Comparison of ENCODE assay signal across 14 mouse cellular contexts in the genomic region with DNA sequence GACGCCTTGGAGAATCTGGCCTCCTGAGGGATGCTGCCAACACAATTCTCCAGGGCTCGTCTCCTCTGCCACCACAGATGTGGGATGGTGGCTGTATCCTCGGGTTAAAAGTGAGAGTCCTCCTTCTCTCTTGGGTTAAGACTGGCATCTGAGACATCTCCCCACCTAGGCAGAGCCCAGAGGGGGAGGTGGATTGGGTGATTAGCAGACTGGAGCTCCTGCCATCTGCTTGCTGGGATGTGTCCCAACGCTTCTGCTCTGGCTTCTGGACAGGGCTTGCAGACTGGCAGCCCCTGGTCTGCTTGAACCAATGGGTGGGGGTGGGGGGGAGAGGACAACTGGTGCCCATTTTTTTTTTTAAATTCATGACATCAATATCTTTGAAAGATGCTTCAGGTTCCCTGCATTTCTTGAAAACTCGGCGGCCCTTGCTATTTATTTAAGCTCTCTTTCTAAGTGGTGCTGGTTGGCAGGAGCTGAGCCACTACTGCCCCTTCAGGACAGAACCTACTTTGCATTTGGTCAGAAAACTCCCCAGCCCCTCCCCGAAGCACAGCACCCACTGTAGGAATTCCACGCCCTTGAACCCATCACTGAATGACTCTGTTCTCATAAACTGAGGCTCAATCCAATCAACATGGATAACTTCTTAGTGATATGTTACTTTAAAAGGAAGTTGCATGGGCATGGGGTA. TPM values are rescaled to one million over a fixed set of nuclear protein-coding genes. Genes with fewer than 3 reads are reported as not detected.
A peak's percentile ranks its signal among the peaks of the same experiment; 100 is the strongest.
DNase-seq lines count a peak whose midpoint lies in the region; ATAC-seq and TF ChIP-seq lines count a peak whose summit lies in the region.
"Had no signal": no experiment of that assay in that cellular context is flagged by ENCODE, and none has a peak within 500 bp of the region (broad histone marks: within the 10 kb centered on the region; RNA-seq: fewer than 3 reads in every experiment).

No protein-coding gene starts in this region.

- H3K4me3 ChIP-seq in hindbrain, postnatal 0 days (ENCODE audit: low read length): no peak overlapping the region
- H3K4me3 ChIP-seq in hindbrain, embryonic 13.5 days: no peak overlapping the region
- no peak overlapping the region for H3K4me3 ChIP-seq in E14TG2a.4 (replicated peaks; ENCODE audit: low read length)
- no peak overlapping the region for H3K4me3 ChIP-seq in heart, embryonic 15.5 days
- H3K4me3 ChIP-seq in embryonic facial prominence, embryonic 10.5 days: no peak overlapping the region
- H3K4me3 ChIP-seq: forebrain, embryonic 13.5 days; limb, embryonic 10.5 days; megakaryocyte, embryonic 14.5 days had no signal

- TF ChIP-seq CTCF in hindbrain, postnatal 0 days (IDR thresholded peaks at IDR 0.05; ENCODE audit: low read depth): peak; percentile 50
- 0 out of 2 replicates have a peak, but pooled peaks have one; percentile 7 for TF ChIP-seq CTCF in E14TG2a.4 (conservative IDR thresholded peaks at IDR 0.05; ENCODE audit: low read length)

- no peak overlapping the region for H3K4me2 ChIP-seq in hindbrain, postnatal 0 days (ENCODE audit: low read depth, low read length)
- no peak overlapping the region for H3K4me2 ChIP-seq in hindbrain, embryonic 13.5 days
- H3K4me2 ChIP-seq in heart, embryonic 15.5 days: no peak overlapping the region
- H3K4me2 ChIP-seq: forebrain, embryonic 13.5 days had no signal

- no peak overlapping the region for H3K9ac ChIP-seq in hindbrain, postnatal 0 days (replicated peaks; ENCODE audit: low read length)
- no peak overlapping the region for H3K9ac ChIP-seq in hindbrain, embryonic 13.5 days
- no peak overlapping the region for H3K9ac ChIP-seq in heart, embryonic 15.5 days
- H3K9ac ChIP-seq: forebrain, embryonic 13.5 days had no signal

- no peak overlapping the region for H3K27ac ChIP-seq in hindbrain, postnatal 0 days
- H3K27ac ChIP-seq in hindbrain, embryonic 13.5 days: no peak overlapping the region
- peak overlapping the region; percentile 97; the same call in 1 of the 2 replicates for H3K27ac ChIP-seq in heart, embryonic 15.5 days
- no peak overlapping the region for H3K27ac ChIP-seq in embryonic facial prominence, embryonic 10.5 days (replicated peaks)
- H3K27ac ChIP-seq: forebrain, embryonic 13.5 days; limb, embryonic 10.5 days had no signal

- WGBS in hindbrain, postnatal 0 days: 65% methylated on average over 8 of the region's 8 CpGs
- WGBS in hindbrain, embryonic 13.5 days: 77% methylated on average over 8 of the region's 8 CpGs
- 61% methylated on average over 8 of the region's 8 CpGs for WGBS in heart, embryonic 15.5 days
- WGBS in embryonic facial prominence, embryonic 10.5 days: 74% methylated on average over 8 of the region's 8 CpGs

- H3K4me1 ChIP-seq in hindbrain, postnatal 0 days (ENCODE audit: insufficient read depth, low read length): peaks cover 27% of the 10 kb centered on the region
- peaks cover 52% of the 10 kb centered on the region for H3K4me1 ChIP-seq in hindbrain, embryonic 13.5 days (replicated peaks)
- peaks cover 48% of the 10 kb centered on the region for H3K4me1 ChIP-seq in E14TG2a.4 (replicated peaks; ENCODE audit: low read depth, low read length)
- peaks cover 76% of the 10 kb centered on the region for H3K4me1 ChIP-seq in heart, embryonic 15.5 days (replicated peaks)
- H3K4me1 ChIP-seq in embryonic facial prominence, embryonic 10.5 days: peaks cover 25% of the 10 kb centered on the region
- H3K4me1 ChIP-seq: megakaryocyte, embryonic 14.5 days had no signal

- no peaks in the 10 kb centered on the region for H3K36me3 ChIP-seq in hindbrain, postnatal 0 days (ENCODE audit: insufficient read depth, low read length)
- no peaks in the 10 kb centered on the region for H3K36me3 ChIP-seq in hindbrain, embryonic 13.5 days
- no peaks in the 10 kb centered on the region for H3K36me3 ChIP-seq in E14TG2a.4 (ENCODE audit: insufficient read depth, low read length)
- no peaks in the 10 kb centered on the region for H3K36me3 ChIP-seq in heart, embryonic 15.5 days
- H3K36me3 ChIP-seq in embryonic facial prominence, embryonic 10.5 days (replicated peaks): no peaks in the 10 kb centered on the region
- H3K36me3 ChIP-seq: G1E; limb, embryonic 10.5 days had no signal

- H3K9me3 ChIP-seq in hindbrain, postnatal 0 days (ENCODE audit: low read length): no peaks in the 10 kb centered on the region
- H3K9me3 ChIP-seq in hindbrain, embryonic 13.5 days: no peaks in the 10 kb centered on the region
- peaks cover 27% of the 10 kb centered on the region for H3K9me3 ChIP-seq in E14TG2a.4 (ENCODE audit: low read length)
- H3K9me3 ChIP-seq in heart, embryonic 15.5 days (replicated peaks): no peaks in the 10 kb centered on the region
- H3K9me3 ChIP-seq in embryonic facial prominence, embryonic 10.5 days: no peaks in the 10 kb centered on the region
- H3K9me3 ChIP-seq: forebrain, embryonic 13.5 days; limb, embryonic 10.5 days had no signal

- ATAC-seq in hindbrain, postnatal 0 days: no peak
- ATAC-seq in hindbrain, embryonic 13.5 days (ENCODE audit: low FRiP score): no peak
- ATAC-seq in heart, embryonic 15.5 days (replicated peaks; ENCODE audit: insufficient number of reproducible peaks, insufficient read depth, low FRiP score, low read depth): no peak
- ATAC-seq: forebrain, embryonic 13.5 days; intestine, embryonic 16.5 days had no signal

- H3K27me3 ChIP-seq in hindbrain, postnatal 0 days (ENCODE audit: insufficient read depth, low read length): no peaks in the 10 kb centered on the region
- H3K27me3 ChIP-seq in hindbrain, embryonic 13.5 days: peaks cover 30% of the 10 kb centered on the region
- H3K27me3 ChIP-seq in E14TG2a.4 (ENCODE audit: insufficient read depth, low read length): peaks cover 32% of the 10 kb centered on the region
- no peaks in the 10 kb centered on the region for H3K27me3 ChIP-seq in heart, embryonic 15.5 days
- peaks cover 52% of the 10 kb centered on the region for H3K27me3 ChIP-seq in embryonic facial prominence, embryonic 10.5 days (replicated peaks; ENCODE audit: low read depth, poor library complexity, severe bottlenecking)

- DNase-seq in cerebellum, adult 18-20 months: peak; percentile 8 to 16
- DNase-seq in cerebellum, adult 8-10 months: no peak
- no peak for DNase-seq in hindbrain, postnatal 0 days (ENCODE audit: low spot score)
- DNase-seq in spleen, adult 12 weeks (ENCODE audit: low spot score): no peak
- DNase-seq in embryonic facial prominence, embryonic 10.5 days (ENCODE audit: low spot score): no peak
- DNase-seq: spleen, adult 18-20 months had no signal

RNA-seq across cellular contexts. Expression of a gene that starts 4.9 kb away (rescaled TPM):
- 134 and 137 TPM in 2 replicates for total RNA-seq in hindbrain, postnatal 0 days (2014; rRNA removed)
- 122 and 141 TPM in 2 replicates for polyA plus RNA-seq in hindbrain, postnatal 0 days (2015; fragmentation: Nextera tagmentation; extraction: Ambion mirVana)
- 59.2 and 68.3 TPM in 2 replicates for polyA plus RNA-seq in hindbrain, embryonic 13.5 days (2015; fragmentation: Nextera tagmentation; extraction: Ambion mirVana)
- polyA plus RNA-seq in heart, embryonic 15.5 days (2015; fragmentation: Nextera tagmentation; extraction: Ambion mirVana): 55.2 and 63.9 TPM in 2 replicates
- 2.2 and 2.4 TPM in 2 replicates for polyA plus RNA-seq in embryonic facial prominence, embryonic 10.5 days (2016; fragmentation: Nextera tagmentation; extraction: Ambion mirVana)
- polyA plus RNA-seq: G1E had no signal

Comparison
In these comparisons a context has a peak if more than half of its experiments do, and no peak if none do; other contexts are left out.
1. DNase-seq: peak in cerebellum, adult 18-20 months (2 of 2); none in cerebellum, adult 8-10 months (single experiment), hindbrain, postnatal 0 days (single experiment), spleen, adult 12 weeks (single experiment) and embryonic facial prominence, embryonic 10.5 days (single experiment).
2. RNA of a gene that starts 4.9 kb away (polyA plus RNA-seq): 122 to 141 TPM in hindbrain, postnatal 0 days, 55.2 to 63.9 TPM in heart, embryonic 15.5 days and 59.2 to 68.3 TPM in hindbrain, embryonic 13.5 days; 2.2 to 2.4 TPM in embryonic facial prominence, embryonic 10.5 days; every median in the first group is over 10 times any median in the second.